Mouse (Mus musculus): ENCODE measurements around the gene Fgf23. TPM values are rescaled to one million over a fixed set of nuclear protein-coding genes. Genes with fewer than 3 reads are reported as not detected.

The Fgf23 gene
- total RNA-seq (2015) (not detected in 2 replicates), total RNA-seq (2017) (not detected in 2 replicates)

DNA sequence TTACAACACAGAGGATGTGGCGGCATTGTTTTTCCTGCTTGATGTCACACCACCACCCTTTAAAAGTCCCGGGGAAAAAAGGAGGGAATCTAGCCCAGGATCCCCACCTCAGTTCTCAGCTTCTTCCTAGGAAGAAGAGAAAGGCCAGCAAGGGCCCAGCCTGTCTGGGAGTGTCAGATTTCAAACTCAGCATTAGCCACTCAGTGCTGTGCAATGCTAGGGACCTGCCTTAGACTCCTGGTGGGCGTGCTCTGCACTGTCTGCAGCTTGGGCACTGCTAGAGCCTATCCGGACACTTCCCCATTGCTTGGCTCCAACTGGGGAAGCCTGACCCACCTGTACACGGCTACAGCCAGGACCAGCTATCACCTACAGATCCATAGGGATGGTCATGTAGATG lies at the start of gene Fgf23:
TSS of gene Fgf23 (plus strand) at position 86 of the 400 bp plus-strand sequence.
- ATAC-seq (replicated peaks; ENCODE audit: poor library complexity), result peak; percentile 55; the same call in 1 of the 2 replicates

DNA sequence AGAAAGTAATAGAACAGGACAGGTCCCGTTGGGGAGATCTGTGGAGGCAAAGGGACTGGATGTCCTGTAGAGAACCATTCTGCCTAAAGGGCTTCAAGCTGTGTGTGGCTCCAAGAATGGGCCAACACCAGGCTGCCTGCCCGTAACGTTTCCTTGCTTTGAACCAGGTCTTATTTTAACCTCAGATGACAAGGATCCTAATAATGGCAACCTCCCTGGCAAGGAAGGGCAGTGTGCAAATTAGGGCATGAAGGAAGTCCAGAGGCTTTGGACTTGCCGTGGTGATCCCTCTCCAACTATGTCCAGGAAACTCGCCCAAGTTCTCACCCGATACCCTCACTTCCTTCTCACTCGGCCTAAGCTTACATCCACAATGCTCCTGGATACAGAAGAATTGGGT lies 47.9 kb upstream of the Fgf23 start:
- no peak for ATAC-seq (replicated peaks; ENCODE audit: poor library complexity)

DNA sequence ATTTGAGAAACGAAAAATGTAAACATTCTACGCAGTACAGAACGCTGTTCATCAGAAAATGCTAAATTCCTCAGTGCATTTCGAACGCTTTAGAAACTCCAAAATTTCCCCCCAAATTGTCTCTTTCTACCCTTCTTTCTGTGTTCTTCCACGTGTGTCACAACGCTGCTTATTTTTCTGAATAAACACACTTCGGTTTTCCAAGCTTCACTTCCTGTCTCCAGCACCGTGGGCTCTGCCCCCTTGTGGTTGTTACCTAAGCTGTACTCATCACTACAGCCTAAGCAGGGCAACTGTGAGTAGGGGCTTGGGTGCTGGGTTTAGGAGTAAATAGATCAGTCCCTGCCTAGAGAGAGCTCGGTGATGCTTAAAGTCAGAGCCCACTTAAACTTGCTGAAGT lies 37.9 kb upstream of the Fgf23 start:
- peak; percentile 96 for ATAC-seq (replicated peaks; ENCODE audit: poor library complexity)

GRCm38 (mm10) chr6:127044909-127045308 lies 27.8 kb upstream of the Fgf23 start:
- ATAC-seq (replicated peaks; ENCODE audit: poor library complexity), result no peak

- no peak for ATAC-seq (replicated peaks; ENCODE audit: poor library complexity)
These were observed 21.9 kb upstream of the Fgf23 start for GRCm38 (mm10) chr6:127050847-127051246.

DNA sequence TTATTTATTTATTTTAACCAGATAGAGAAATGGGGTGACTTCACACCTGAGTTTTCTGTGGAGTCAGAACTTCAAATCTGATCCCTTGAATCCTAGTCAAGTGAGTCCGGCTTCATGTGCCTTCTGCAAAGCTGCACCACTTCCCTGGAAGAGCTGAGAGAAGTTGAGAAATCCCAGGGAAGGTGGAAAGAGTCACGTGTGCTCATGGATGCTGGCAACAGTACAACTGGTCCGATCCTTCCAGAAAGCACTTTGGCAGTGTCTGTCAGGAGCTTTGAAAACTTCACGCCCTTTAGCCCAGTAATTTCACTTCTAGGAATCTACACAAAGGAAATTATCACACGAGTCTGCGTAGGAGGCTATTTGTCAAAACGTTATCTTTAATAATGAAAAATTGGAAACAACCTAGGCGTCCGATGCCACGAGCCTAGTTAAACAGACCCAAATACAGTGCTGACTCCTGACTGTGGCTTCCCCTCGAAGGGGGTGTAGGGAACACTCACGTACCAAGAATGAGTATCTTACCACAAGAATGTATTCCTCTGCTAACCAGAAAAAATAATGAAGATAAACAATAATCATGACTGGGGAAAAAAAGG lies 15.6 kb upstream of the Fgf23 start:
- ATAC-seq (replicated peaks; ENCODE audit: poor library complexity), result no peak

DNA sequence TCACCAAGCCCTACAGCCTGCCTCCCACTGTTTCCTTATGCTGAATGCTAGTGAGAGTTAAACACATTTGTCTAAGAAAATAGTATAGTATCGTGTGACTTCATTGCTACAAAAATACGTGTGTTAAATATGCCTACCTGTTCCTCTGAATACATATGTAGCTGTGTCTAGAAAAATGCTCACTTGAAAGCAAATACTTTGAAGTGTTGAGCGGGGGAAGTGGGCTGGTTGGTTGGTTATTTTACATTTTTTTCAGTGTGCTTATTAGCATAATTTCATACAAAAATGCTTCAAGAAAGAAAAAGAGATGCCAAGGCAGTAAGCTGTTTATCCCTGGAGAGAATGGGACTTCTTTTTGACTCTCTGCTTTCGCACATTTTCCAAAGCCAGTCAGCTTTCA lies 12.7 kb upstream of the Fgf23 start:
- ATAC-seq (replicated peaks; ENCODE audit: poor library complexity), result no peak

GRCm38 (mm10) chr6:127063915-127064314 lies 8.8 kb upstream of the Fgf23 start:
- ATAC-seq (replicated peaks; ENCODE audit: poor library complexity), result no peak

- ATAC-seq (replicated peaks; ENCODE audit: poor library complexity), result no peak
These were observed 7.9 kb upstream of the Fgf23 start for GRCm38 (mm10) chr6:127064815-127065214.

GRCm38 (mm10) chr6:127079867-127080731 lies 7.4 kb downstream of the Fgf23 start:
- peak; percentile 88 for ATAC-seq (replicated peaks; ENCODE audit: poor library complexity)

DNA sequence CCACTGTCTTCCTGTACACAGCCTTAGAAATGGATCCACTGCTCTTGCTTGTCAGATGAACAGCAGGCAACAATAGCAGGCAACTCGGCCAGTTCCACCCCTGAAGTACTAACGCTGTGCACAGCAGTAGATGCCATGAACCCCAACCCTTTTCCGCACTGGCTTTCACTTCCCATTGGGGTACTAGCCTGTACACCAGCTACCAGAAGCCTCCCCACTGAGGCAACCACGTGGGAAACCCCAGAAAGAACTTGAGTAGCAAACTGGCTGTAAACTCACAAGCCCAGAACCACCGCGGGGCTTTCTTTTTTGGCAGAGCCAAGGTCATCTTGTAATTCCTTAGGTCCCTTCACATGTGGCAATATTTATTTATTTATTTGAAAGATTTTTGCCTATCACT lies 9.1 kb downstream of the Fgf23 start:
- ATAC-seq (replicated peaks; ENCODE audit: poor library complexity), result peak; percentile 51

DNA sequence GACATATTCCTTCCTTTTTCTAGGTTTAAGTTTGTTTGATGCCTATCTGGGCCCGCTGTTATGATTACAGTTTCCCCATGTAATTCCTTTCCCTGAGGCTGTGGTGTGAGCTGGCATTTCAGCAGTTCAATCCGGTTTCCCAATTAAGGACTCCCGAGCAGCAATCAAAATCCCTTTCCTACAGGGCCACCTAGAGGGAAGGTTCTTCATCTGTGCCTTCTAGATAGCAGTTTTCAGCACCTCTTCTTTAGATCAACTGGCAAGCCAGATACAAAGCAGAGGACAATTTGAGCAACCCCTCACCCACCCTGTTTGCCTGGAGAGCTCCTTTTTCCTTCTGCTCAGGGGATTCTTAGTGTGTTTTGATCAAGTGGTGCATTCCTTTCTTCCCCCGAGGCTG lies 14.0 kb downstream of the Fgf23 start:
- ATAC-seq (replicated peaks; ENCODE audit: poor library complexity), result no peak

DNA sequence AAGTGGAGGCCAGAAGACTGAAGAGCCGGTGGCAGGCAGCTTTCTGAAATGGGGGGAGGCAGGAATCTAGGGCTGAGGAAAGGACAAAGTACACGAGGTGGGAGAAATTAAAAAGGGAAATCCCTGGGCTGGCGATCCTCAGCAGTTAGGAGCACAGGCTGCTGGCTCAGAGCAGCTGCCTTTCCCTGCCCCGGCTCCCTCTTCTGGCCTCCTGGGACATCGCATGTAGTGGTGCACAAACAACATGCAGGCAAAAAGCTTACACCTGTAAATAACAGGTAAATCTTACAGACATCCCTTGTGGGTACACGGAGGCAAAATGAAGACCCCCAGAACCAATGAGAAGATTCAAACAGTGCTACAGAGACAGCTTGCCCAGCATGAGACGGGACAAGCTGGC lies 21.9 kb downstream of the Fgf23 start:
- ATAC-seq (replicated peaks; ENCODE audit: poor library complexity), result peak; percentile 63; the same call in 1 of the 2 replicates

DNA sequence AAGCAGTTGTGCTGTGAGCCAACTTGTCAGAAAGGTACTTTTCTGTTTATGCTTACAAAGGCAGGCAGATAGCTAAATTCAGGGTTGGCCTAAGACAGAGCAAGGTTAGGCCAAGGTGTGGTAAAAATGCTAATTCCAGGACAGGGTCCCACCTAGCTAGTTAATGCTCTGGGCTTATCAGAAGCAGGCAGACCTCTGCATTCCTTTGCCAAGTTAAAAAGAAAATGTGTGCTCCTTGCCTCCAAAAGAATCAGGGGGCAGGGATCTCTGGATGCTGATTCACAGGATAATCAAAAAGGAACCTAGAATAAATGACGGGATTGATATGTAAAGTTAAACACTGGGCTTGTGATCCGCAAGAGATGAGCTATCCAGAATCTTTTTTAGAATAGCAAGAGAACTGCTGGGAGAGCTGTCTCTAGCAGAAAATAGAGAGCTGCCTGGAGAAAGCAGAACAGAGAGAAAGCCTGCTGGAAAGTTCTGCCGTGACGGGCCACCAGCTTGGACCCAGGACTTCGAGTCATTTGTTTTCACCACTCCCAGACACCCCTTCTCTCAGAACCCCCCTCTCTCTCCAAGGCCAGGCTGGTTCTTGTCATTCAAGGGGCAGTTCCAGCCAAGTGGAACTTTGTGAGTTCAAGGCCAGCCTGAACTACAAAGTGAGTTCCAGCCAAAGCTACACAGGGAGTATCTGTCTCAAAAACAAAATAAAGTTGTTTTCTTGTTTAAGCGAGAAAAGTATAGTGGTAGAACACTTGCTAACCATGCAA lies 31.0 kb downstream of the Fgf23 start:
- ATAC-seq (replicated peaks; ENCODE audit: poor library complexity), result no peak

DNA sequence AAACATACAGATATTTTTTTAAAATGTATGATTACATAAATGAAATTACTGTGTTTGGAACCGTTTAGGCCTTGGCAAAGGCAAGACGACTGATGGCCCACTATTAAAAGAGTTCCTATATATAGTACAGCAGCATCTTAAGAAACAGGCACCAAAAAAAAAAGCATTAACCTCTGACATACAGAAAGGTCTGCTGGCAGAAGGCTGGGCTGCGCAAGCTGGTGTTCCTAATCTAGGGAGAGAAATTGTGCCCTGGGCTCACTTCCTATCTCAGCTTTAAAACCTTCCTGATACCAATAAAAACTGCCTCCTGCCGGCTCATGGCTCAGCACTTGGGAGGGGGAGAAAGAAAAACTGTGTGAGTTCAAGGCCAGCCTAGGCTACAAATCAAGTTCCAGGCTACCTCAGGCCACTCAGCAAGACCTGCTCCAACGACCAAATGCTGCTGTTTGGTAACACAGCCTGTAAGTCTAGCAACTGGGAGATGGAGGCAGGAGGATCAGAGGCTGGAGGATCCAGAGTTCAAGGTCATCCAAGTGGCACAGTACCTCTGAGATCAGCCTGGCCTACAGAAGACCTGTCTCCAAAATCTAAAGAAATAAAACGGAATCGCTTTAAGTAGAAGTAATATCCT lies 31.8 kb downstream of the Fgf23 start:
- ATAC-seq (replicated peaks; ENCODE audit: poor library complexity), result no peak

- no peak for ATAC-seq (replicated peaks; ENCODE audit: poor library complexity)
These were observed 32.4 kb downstream of the Fgf23 start for GRCm38 (mm10) chr6:127105107-127105506.

GRCm38 (mm10) chr6:127106189-127106588 lies 33.5 kb downstream of the Fgf23 start:
- ATAC-seq (replicated peaks; ENCODE audit: poor library complexity), result no peak

DNA sequence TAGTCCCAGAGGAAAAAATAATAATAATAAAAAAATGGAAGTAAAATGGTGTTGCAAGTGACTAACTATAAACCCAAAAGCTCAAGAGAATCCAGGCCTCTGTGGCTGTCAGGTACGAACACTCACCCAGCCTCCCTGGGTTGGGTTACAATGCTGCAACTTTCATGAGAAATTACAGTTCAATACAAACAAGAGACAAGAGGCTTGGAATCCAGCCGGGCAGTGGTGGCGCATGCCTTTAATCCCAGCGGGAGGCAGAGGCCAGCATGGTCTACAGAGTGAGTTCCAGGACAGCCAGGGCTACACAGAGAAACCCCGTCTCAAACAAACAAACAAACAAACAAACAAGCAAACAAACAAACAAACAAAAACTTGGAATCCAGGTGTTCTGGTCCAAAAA lies 34.0 kb downstream of the Fgf23 start:
- ATAC-seq (replicated peaks; ENCODE audit: poor library complexity), result no peak

- ATAC-seq (replicated peaks; ENCODE audit: poor library complexity), result peak; percentile 32; the same call in 1 of the 2 replicates
These were observed 34.7 kb downstream of the Fgf23 start for GRCm38 (mm10) chr6:127107413-127107812.

DNA sequence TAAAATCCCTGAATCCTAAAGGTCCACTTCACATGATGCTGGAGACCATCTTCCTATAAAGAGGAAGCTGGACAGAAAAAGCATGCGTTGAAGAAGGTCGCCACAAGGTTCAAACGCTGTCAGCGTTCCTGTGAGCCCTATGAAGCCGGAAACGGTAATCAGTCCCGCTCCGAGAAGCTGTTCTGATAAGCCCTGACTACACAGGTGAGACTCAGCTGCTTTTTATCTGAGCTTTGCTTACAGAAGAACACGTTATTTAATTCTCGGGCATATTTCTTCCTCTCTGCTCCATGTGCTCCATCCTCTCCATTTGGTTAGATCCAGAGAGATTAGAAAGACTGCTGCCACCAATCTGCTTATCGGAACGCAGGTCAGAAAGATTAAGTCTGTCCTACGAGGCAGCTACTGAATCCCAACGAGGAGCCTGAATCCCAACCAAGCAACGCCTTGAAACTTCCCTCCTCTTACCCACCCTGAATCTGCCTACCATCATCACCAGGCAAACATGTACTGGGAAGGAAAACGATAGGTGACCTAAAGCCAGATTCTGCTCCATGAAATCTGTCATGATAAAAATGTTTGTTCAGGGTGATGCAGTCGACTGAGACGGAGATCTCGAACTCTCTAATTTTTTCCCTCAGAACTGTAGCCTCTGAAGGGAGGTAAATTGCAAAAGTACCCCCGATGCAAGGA lies 35.8 kb downstream of the Fgf23 start:
- ATAC-seq (replicated peaks; ENCODE audit: poor library complexity), result no peak
